Mouse (Mus musculus) heart, postnatal 0 days (tissue): Measurements from ENCODE around the gene Pdss2.

ENCODE experiments used
- CTCF ChIP-seq: IDR thresholded peaks from 2 replicates; pipeline ENCODE4 v1.5.1; 2016; ENCODE audit warnings: antibody characterized with exemption, control low read depth, low read depth
- EP300 ChIP-seq: IDR thresholded peaks from 2 replicates; pipeline ENCODE4 v1.6.1; 2016; ENCODE audit warnings: antibody characterized with exemption, low read depth

DNA sequence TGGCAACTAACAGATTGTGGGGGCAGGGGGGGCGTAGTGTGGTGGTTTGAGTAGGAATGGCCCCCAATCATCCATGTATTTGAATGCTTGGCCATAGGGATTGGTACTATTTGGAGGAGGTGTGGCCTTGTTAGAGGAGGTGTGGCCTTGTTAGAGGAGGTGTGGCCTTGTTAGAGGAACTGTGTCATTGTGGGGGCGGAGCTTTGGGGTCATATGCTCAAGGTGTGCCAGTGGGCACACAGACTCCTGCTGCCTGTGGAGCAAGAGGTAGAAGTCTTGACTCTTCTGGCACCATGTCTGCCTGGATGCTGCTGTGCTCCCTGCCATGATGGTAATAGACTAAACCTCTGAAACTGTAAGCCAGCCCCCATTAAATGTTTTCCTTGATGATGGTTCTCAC is 21.1 kb upstream of the Pdss2 start:
- no peak for TF ChIP-seq CTCF
- no peak for TF ChIP-seq EP300
